Mouse (Mus musculus) induced T-regulatory cell, adult 2 months (primary cell): ENCODE measurements around the gene Lrg1.
"Not testable (repeated sequence)": the region's sequence is repeated elsewhere in the genome, so short reads cannot be mapped to it uniquely, and the experiment has no call there.

Experiments used
- DNase-seq: peaks from one replicate; pipeline ENCODE4 v3.0.0-alpha.2; 2012; ENCODE audit warnings: low read depth

Lrg1 gene

GRCm38 (mm10) chr17:56108334-56109044, 13.3 kb downstream of the Lrg1 start:
- no peak for DNase-seq

- no peak for DNase-seq
Observed at GRCm38 (mm10) chr17:56107736-56108135, 14.1 kb downstream of the Lrg1 start.

- DNase-seq, result no peak
Observed at GRCm38 (mm10) chr17:56106981-56107380, 14.8 kb downstream of the Lrg1 start.

- not testable (repeated sequence) for DNase-seq
Observed at GRCm38 (mm10) chr17:56106436-56106835, 15.4 kb downstream of the Lrg1 start.

- not testable (repeated sequence) for DNase-seq
Observed at GRCm38 (mm10) chr17:56104821-56105220, 17.0 kb downstream of the Lrg1 start.

GRCm38 (mm10) chr17:56103465-56104285, 18.1 kb downstream of the Lrg1 start:
- DNase-seq, result no peak

- no peak for DNase-seq
Observed at GRCm38 (mm10) chr17:56102927-56103326, 18.9 kb downstream of the Lrg1 start.

GRCm38 (mm10) chr17:56102158-56102557, 19.6 kb downstream of the Lrg1 start:
- DNase-seq, result no peak

GRCm38 (mm10) chr17:56100811-56101210, 21.0 kb downstream of the Lrg1 start:
- DNase-seq, result no peak

GRCm38 (mm10) chr17:56098711-56099572, 22.9 kb downstream of the Lrg1 start:
- no peak for DNase-seq

- no peak for DNase-seq
Observed at GRCm38 (mm10) chr17:56098180-56098579, 23.6 kb downstream of the Lrg1 start.

GRCm38 (mm10) chr17:56096883-56097282, 24.9 kb downstream of the Lrg1 start:
- no peak for DNase-seq

GRCm38 (mm10) chr17:56092794-56093193, 29.0 kb downstream of the Lrg1 start:
- DNase-seq, result no peak

- peak; percentile 18 for DNase-seq
Observed at GRCm38 (mm10) chr17:56092312-56092711, 29.5 kb downstream of the Lrg1 start.

GRCm38 (mm10) chr17:56080781-56081585, 40.8 kb downstream of the Lrg1 start:
- peak; percentile 33 for DNase-seq

- peak; percentile 41 for DNase-seq
Observed at GRCm38 (mm10) chr17:56079921-56080320, 41.9 kb downstream of the Lrg1 start.

GRCm38 (mm10) chr17:56078880-56079795, 42.7 kb downstream of the Lrg1 start, which contains the start of gene Hdgfl2:
TSS of gene Hdgfl2 (plus strand) at chr17:56079634.
- peak; percentile 100 for DNase-seq

- peak; percentile 40 for DNase-seq
Observed at GRCm38 (mm10) chr17:56078361-56078760, 43.4 kb downstream of the Lrg1 start.

- DNase-seq, result no peak
Observed at GRCm38 (mm10) chr17:56077523-56077922, 44.3 kb downstream of the Lrg1 start.

- peak; percentile 98 for DNase-seq
Observed at GRCm38 (mm10) chr17:56074827-56075208, 47.0 kb downstream of the Lrg1 start, which contains the start of gene Ubxn6. TSS of gene Ubxn6 (minus strand) at chr17:56075028.
